13 mouse cellular contexts compared by ENCODE assay signal in genomic region chr2:174792436-174793125, GRCm38 (mm10).
"Had no signal": no experiment of that assay in that cellular context is flagged by ENCODE, and none has a peak within 500 bp of the region (broad histone marks: within the 10 kb centered on the region; RNA-seq: fewer than 3 reads in every experiment).

No protein-coding gene starts in this region.

- ATAC-seq: liver, postnatal 0 days; midbrain, embryonic 13.5 days had no signal

- H3K27ac ChIP-seq: kidney, postnatal 0 days; layer of hippocampus, adult 2 months; limb, embryonic 12.5 days; liver, embryonic 13.5 days; midbrain, embryonic 13.5 days; neural tube, embryonic 15.5 days; stomach, postnatal 0 days had no signal

- H3K4me2 ChIP-seq: limb, embryonic 12.5 days; liver, embryonic 13.5 days; midbrain, embryonic 13.5 days; neural tube, embryonic 15.5 days had no signal

- H3K9ac ChIP-seq: limb, embryonic 12.5 days; liver, embryonic 13.5 days; liver, postnatal 0 days; midbrain, embryonic 13.5 days; neural tube, embryonic 15.5 days had no signal

- H3K4me1 ChIP-seq: limb, embryonic 12.5 days; liver, embryonic 13.5 days; midbrain, embryonic 13.5 days; neural tube, embryonic 15.5 days had no signal

- H3K9me3 ChIP-seq: limb, embryonic 12.5 days; liver, embryonic 13.5 days; midbrain, embryonic 13.5 days; neural tube, embryonic 15.5 days had no signal

- DNase-seq: kidney, postnatal 36 days; liver; liver, embryonic 13.5 days; liver, postnatal 0 days; lung, postnatal 36 days; thymus, adult 18-20 months; thymus, postnatal 14 days had no signal

- H3K27me3 ChIP-seq: limb, embryonic 12.5 days; liver, embryonic 13.5 days; midbrain, embryonic 13.5 days; neural tube, embryonic 15.5 days had no signal

- H3K4me3 ChIP-seq: layer of hippocampus, adult 2 months; limb, embryonic 12.5 days; liver, embryonic 13.5 days; midbrain, embryonic 13.5 days; neural tube, embryonic 15.5 days had no signal

- H3K36me3 ChIP-seq: limb, embryonic 12.5 days; liver, embryonic 13.5 days; midbrain, embryonic 13.5 days; neural tube, embryonic 15.5 days had no signal
